Mouse (Mus musculus): ENCODE data around the gene Cd36. TPM values are rescaled to one million over a fixed set of nuclear protein-coding genes. Genes with fewer than 3 reads are reported as not detected.
"Not testable (repeated sequence)": the region's sequence is repeated elsewhere in the genome, so short reads cannot be mapped to it uniquely, and the experiment has no call there.

Cd36 gene
- polyA plus RNA-seq (2015; fragmentation: Nextera tagmentation; extraction: Ambion mirVana): 3.0 and 6.5 TPM in 2 replicates

DNA sequence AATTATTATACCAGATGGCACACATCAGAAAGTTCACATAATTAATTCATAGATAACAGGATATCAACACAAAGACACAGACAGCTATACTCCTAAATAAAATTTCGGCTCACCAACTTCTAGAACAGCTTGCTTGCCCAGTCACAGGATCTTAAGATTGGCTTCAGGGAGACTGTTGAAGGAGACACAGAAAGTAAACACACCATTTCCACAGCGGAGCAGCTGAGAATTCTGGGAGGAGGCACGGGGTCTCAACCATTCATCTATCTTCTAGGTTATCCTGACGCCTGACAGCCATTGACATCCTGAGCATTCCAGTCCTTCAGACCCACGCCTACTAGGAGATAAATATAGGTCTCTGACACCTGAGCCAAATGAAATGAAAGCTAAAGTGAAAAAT, at the start of gene Cd36:
Gene Cd36 (minus strand): TSS at position 204 of the 400 bp plus-strand sequence.
- H3K9ac ChIP-seq (replicated peaks): no peak within 1 kb of the TSS
- H3K4me2 ChIP-seq: no peak within 1 kb of the TSS
- ATAC-seq (ENCODE audit: low FRiP score): no peak
- 55% methylated on average over 5 of the region's 5 CpGs for WGBS
- H3K9me3 ChIP-seq (replicated peaks): no peaks in the 10 kb centered on the region
- H3K4me3 ChIP-seq (replicated peaks): no peak within 1 kb of the TSS
- H3K27ac ChIP-seq (replicated peaks): no peak within 1 kb of the TSS
- H3K36me3 ChIP-seq: no peaks in the 10 kb centered on the region
- no peaks in the 10 kb centered on the region for H3K4me1 ChIP-seq
- H3K27me3 ChIP-seq (replicated peaks): no peaks in the 10 kb centered on the region

GRCm38 (mm10) chr5:17934501-17934900, 45.9 kb upstream of the Cd36 start:
- Histone ChIP-seq H3K9ac (replicated peaks) (no peak overlapping the region), H3K4me3 (replicated peaks) (no peak overlapping the region), H3K27me3 (replicated peaks) (no peaks in the 10 kb centered on the region), H3K36me3 (no peaks in the 10 kb centered on the region), H3K27ac (replicated peaks) (no peak overlapping the region), H3K4me1 (no peaks in the 10 kb centered on the region), H3K4me2 (no peak overlapping the region), H3K9me3 (replicated peaks) (no peaks in the 10 kb centered on the region)
- WGBS: 69% methylated on average over 1 of the region's 1 CpGs
- no peak for ATAC-seq (ENCODE audit: low FRiP score)

DNA sequence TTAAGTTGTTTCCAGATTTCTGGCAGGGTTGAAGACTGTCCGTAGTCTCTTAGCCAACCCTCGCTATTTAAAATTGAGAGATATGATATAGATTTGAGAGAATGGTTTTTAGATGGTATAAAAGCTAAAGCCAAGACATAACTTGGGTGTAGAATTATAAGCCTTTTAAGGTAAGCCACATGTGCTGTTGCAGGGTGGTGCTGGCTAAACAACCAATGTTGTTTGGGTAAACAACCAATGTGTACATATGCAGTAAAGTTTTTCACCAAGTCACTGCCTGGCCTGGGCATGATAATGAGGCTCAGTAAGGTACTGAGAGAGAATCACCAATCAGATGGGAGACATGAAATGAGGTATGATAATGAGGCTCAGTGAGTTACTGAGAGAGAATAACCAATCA, 43.0 kb upstream of the Cd36 start:
- not testable (repeated sequence) for ATAC-seq (ENCODE audit: low FRiP score)
- WGBS: 96% methylated on average over 2 of the region's 2 CpGs

GRCm38 (mm10) chr5:17929006-17929567, 40.5 kb upstream of the Cd36 start:
- Histone ChIP-seq H3K4me3 (replicated peaks) (no peak overlapping the region), H3K4me1 (no peaks in the 10 kb centered on the region), H3K9ac (replicated peaks) (no peak overlapping the region), H3K27me3 (replicated peaks) (no peaks in the 10 kb centered on the region), H3K9me3 (replicated peaks) (no peaks in the 10 kb centered on the region), H3K27ac (replicated peaks) (no peak overlapping the region), H3K4me2 (no peak overlapping the region), H3K36me3 (no peaks in the 10 kb centered on the region)
- 60% methylated on average over 7 of the region's 7 CpGs for WGBS
- no peak for ATAC-seq (ENCODE audit: low FRiP score)

More for the DNA sequence above, 43.0 kb upstream of the Cd36 start:
- not testable (repeated sequence) for H3K9ac ChIP-seq (replicated peaks); H3K27me3 ChIP-seq (replicated peaks); H3K27ac ChIP-seq (replicated peaks); H3K4me3 ChIP-seq (replicated peaks); H3K4me2 ChIP-seq; H3K9me3 ChIP-seq (replicated peaks); H3K4me1 ChIP-seq; H3K36me3 ChIP-seq

- ATAC-seq (ENCODE audit: low FRiP score): no peak
- Histone ChIP-seq H3K4me3 (replicated peaks) (no peak overlapping the region), H3K4me2 (no peak overlapping the region), H3K9me3 (replicated peaks) (no peaks in the 10 kb centered on the region), H3K27ac (replicated peaks) (no peak overlapping the region), H3K9ac (replicated peaks) (no peak overlapping the region), H3K27me3 (replicated peaks) (no peaks in the 10 kb centered on the region), H3K4me1 (no peaks in the 10 kb centered on the region), H3K36me3 (no peaks in the 10 kb centered on the region)
- 22% methylated on average over 4 of the region's 4 CpGs for WGBS
Measured at GRCm38 (mm10) chr5:17928471-17928870, 39.9 kb upstream of the Cd36 start.

GRCm38 (mm10) chr5:17924085-17924518, 35.5 kb upstream of the Cd36 start:
- H3K4me3 ChIP-seq (replicated peaks): no peak overlapping the region
- no peaks in the 10 kb centered on the region for H3K9me3 ChIP-seq (replicated peaks)

DNA sequence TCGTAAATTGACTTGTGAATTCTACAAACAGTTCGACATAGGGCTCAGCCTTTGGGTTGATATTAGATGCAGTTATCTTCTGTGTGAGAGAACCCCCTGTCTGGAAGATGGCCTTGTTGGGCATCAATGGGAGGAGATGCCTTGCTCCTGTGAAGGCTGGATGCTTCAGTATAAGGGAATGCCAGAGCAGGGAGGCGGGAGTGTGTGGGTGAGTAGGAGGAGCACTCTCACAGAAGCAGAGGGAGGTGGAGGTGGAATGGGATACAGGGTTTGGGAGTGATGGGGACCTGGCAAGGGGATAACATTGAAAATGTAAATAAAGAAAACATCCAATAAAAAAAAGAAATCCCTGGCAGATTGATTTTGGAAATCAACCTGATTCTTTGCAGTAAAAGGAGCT, 35.0 kb upstream of the Cd36 start:
- Histone ChIP-seq H3K27me3 (replicated peaks) (no peaks in the 10 kb centered on the region), H3K4me2 (no peak overlapping the region), H3K9ac (replicated peaks) (no peak overlapping the region), H3K9me3 (replicated peaks) (no peaks in the 10 kb centered on the region), H3K4me1 (no peaks in the 10 kb centered on the region), H3K27ac (replicated peaks) (no peak overlapping the region), H3K4me3 (replicated peaks) (no peak overlapping the region), H3K36me3 (no peaks in the 10 kb centered on the region)
- WGBS: 76% methylated on average over 3 of the region's 3 CpGs
- no peak for ATAC-seq (ENCODE audit: low FRiP score)

More at GRCm38 (mm10) chr5:17924085-17924518, 35.5 kb upstream of the Cd36 start:
- no peaks in the 10 kb centered on the region for H3K27me3 ChIP-seq (replicated peaks)
- no peak overlapping the region for H3K27ac ChIP-seq (replicated peaks)
- WGBS: 24% methylated on average over 2 of the region's 2 CpGs
- no peak for ATAC-seq (ENCODE audit: low FRiP score)
- H3K4me2 ChIP-seq: no peak overlapping the region
- no peaks in the 10 kb centered on the region for H3K4me1 ChIP-seq
- H3K9ac ChIP-seq (replicated peaks): no peak overlapping the region
- no peaks in the 10 kb centered on the region for H3K36me3 ChIP-seq

- no peaks in the 10 kb centered on the region for H3K36me3 ChIP-seq
- H3K27ac ChIP-seq (replicated peaks): no peak overlapping the region
- 84% methylated on average over 5 of the region's 5 CpGs for WGBS
- no peak for ATAC-seq (ENCODE audit: low FRiP score)
- no peak overlapping the region for H3K9ac ChIP-seq (replicated peaks)
- H3K4me1 ChIP-seq: no peaks in the 10 kb centered on the region
- no peak overlapping the region for H3K4me3 ChIP-seq (replicated peaks)
- no peaks in the 10 kb centered on the region for H3K9me3 ChIP-seq (replicated peaks)
- H3K27me3 ChIP-seq (replicated peaks): no peaks in the 10 kb centered on the region
- no peak overlapping the region for H3K4me2 ChIP-seq
Measured at GRCm38 (mm10) chr5:17918966-17919365, 30.4 kb upstream of the Cd36 start.

- H3K4me3 ChIP-seq (replicated peaks): no peak overlapping the region
- no peaks in the 10 kb centered on the region for H3K4me1 ChIP-seq
- no peak overlapping the region for H3K4me2 ChIP-seq
- WGBS: 82% methylated on average over 7 of the region's 7 CpGs
- H3K36me3 ChIP-seq: no peaks in the 10 kb centered on the region
- no peaks in the 10 kb centered on the region for H3K27me3 ChIP-seq (replicated peaks)
- no peaks in the 10 kb centered on the region for H3K9me3 ChIP-seq (replicated peaks)
- H3K9ac ChIP-seq (replicated peaks): no peak overlapping the region
- H3K27ac ChIP-seq (replicated peaks): no peak overlapping the region
- ATAC-seq (ENCODE audit: low FRiP score): no peak
Measured at GRCm38 (mm10) chr5:17904766-17905165, 16.2 kb upstream of the Cd36 start.

- H3K36me3 ChIP-seq: no peaks in the 10 kb centered on the region
- no peaks in the 10 kb centered on the region for H3K4me1 ChIP-seq
- no peak overlapping the region for H3K4me2 ChIP-seq
- ATAC-seq (ENCODE audit: low FRiP score): no peak
- no peak overlapping the region for H3K9ac ChIP-seq (replicated peaks)
- H3K27me3 ChIP-seq (replicated peaks): no peaks in the 10 kb centered on the region
- 68% methylated on average over 3 of the region's 3 CpGs for WGBS
- H3K27ac ChIP-seq (replicated peaks): no peak overlapping the region
- H3K4me3 ChIP-seq (replicated peaks): no peak overlapping the region
- no peaks in the 10 kb centered on the region for H3K9me3 ChIP-seq (replicated peaks)
Measured at GRCm38 (mm10) chr5:17898948-17899347, 10.3 kb upstream of the Cd36 start.

GRCm38 (mm10) chr5:17897641-17898040, 9.0 kb upstream of the Cd36 start:
- not testable (repeated sequence) for H3K4me3 ChIP-seq (replicated peaks); H3K9me3 ChIP-seq (replicated peaks); H3K27me3 ChIP-seq (replicated peaks); H3K9ac ChIP-seq (replicated peaks); H3K27ac ChIP-seq (replicated peaks); ATAC-seq (ENCODE audit: low FRiP score); H3K4me2 ChIP-seq; H3K4me1 ChIP-seq; H3K36me3 ChIP-seq
- 94% methylated on average over 5 of the region's 5 CpGs for WGBS

- ATAC-seq (ENCODE audit: low FRiP score): no peak
- Histone ChIP-seq H3K9ac (replicated peaks) (no peak overlapping the region), H3K4me3 (replicated peaks) (no peak overlapping the region), H3K36me3 (no peaks in the 10 kb centered on the region), H3K27ac (replicated peaks) (no peak overlapping the region), H3K4me2 (no peak overlapping the region), H3K27me3 (replicated peaks) (no peaks in the 10 kb centered on the region), H3K9me3 (replicated peaks) (no peaks in the 10 kb centered on the region), H3K4me1 (no peaks in the 10 kb centered on the region)
- WGBS: 65% methylated on average over 2 of the region's 2 CpGs
Measured at GRCm38 (mm10) chr5:17893577-17894172, 5.1 kb upstream of the Cd36 start.
